18 mouse cellular contexts compared by ENCODE assay signal in the genomic region with DNA sequence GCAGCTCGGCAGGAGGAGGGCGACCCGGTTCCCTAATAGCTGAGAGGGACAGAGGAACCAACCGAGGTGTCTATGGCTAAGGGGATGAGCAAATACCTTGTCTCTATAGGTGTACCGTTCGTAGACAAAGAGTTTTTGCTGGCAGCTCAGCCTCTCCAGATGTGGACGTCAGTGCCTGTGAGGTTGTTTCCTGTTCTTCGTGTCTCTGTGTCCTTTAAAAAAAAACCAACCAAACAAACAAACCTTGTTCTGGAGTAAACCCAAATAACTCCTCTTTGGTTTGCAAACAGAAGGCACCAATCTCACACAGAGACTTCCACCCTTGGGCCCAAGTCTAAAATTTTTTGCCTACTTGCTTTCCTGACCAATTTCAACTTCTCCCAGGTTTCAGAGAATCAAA. TPM values are rescaled to one million over a fixed set of nuclear protein-coding genes. Genes with fewer than 3 reads are reported as not detected.
DNase-seq lines count a peak whose midpoint lies in the region; TF ChIP-seq lines count a peak whose summit lies in the region.
"Had no signal": no experiment of that assay in that cellular context is flagged by ENCODE, and none has a peak within 500 bp of the region (broad histone marks: within the 10 kb centered on the region; RNA-seq: fewer than 3 reads in every experiment).

No protein-coding gene starts in this region.

- no peak for TF ChIP-seq POLR2A in cerebellum, adult 2 months (IDR thresholded peaks at IDR 0.05; ENCODE audit: borderline replicate concordance, insufficient read depth, low read length)

- no peaks in the 10 kb centered on the region for H3K27me3 ChIP-seq in cerebellum, adult 2 months (ENCODE audit: control insufficient read depth, insufficient read depth, low read length)
- H3K27me3 ChIP-seq: forebrain, embryonic 12.5 days; hindbrain, embryonic 13.5 days; intestine, embryonic 15.5 days had no signal

- no peaks in the 10 kb centered on the region for H3K4me1 ChIP-seq in cerebellum, adult 2 months (ENCODE audit: control insufficient read depth, insufficient read depth, low read length)
- H3K4me1 ChIP-seq: forebrain, embryonic 12.5 days; hindbrain, embryonic 13.5 days; intestine, embryonic 15.5 days had no signal

- TF ChIP-seq CTCF in left cerebral cortex, adult 2 months (IDR thresholded peaks at IDR 0.05) = no peak
- no peak for TF ChIP-seq CTCF in cerebellum, adult 2 months (IDR thresholded peaks at IDR 0.05; ENCODE audit: borderline replicate concordance, insufficient read depth, low read depth, low read length)

- H3K27ac ChIP-seq in left cerebral cortex, adult 2 months = peak overlapping the region; percentile 47; the same call in 1 of the 2 replicates
- H3K27ac ChIP-seq in cerebellum, adult 2 months (ENCODE audit: insufficient read depth, low read length) = no peak overlapping the region
- H3K27ac ChIP-seq: forebrain, embryonic 12.5 days; hindbrain, embryonic 13.5 days; intestine, embryonic 15.5 days; stomach, postnatal 0 days had no signal

- H3K4me3 ChIP-seq in left cerebral cortex, adult 2 months = no peak overlapping the region
- no peak overlapping the region for H3K4me3 ChIP-seq in cerebellum, adult 2 months (replicated peaks; ENCODE audit: insufficient read depth, low read depth, low read length)
- H3K4me3 ChIP-seq: forebrain, embryonic 12.5 days; hindbrain, embryonic 13.5 days; intestine, embryonic 15.5 days had no signal

- 86% methylated on average over 8 of the region's 8 CpGs for WGBS in cerebellum, adult 2 months

- intact Hi-C loops in heart, postnatal 10 days (cut with DNase I) = loop anchor here (5.0 kb wide), 1 partner anchor 92 kb away; no protein-coding TSS in a partner anchor
- intact Hi-C loops in left cerebral cortex, adult 2 months (cut with DNase I) = no loop called here

- DNase-seq in heart, adult 9 months (ENCODE audit: low spot score in 2 of 2) = peak; percentile 40 to 42
- DNase-seq in heart, postnatal 10 days = no peak
- DNase-seq in left cerebral cortex, adult 2 months (ENCODE audit: extremely low spot score in 1 of 2, low spot score in 2 of 2) = no peak
- DNase-seq in left cerebral cortex, adult 11 months (ENCODE audit: low spot score) = no peak
- DNase-seq in T-cell, adult 2 months (ENCODE audit: low spot score) = peak; percentile 62
- DNase-seq in kidney, postnatal 25 days = peak; percentile 11 to 42
- DNase-seq in adrenal gland, postnatal 4 days (ENCODE audit: low spot score in 2 of 2) = no peak
- DNase-seq in cerebellum, adult 2 months = no peak
- DNase-seq: adrenal gland, postnatal 10 days; B cell, adult 2 months; cerebellum, adult 11-12 months; cerebellum, postnatal 36 days; left cerebral cortex, postnatal 4 days; retina, postnatal 1 day had no signal

RNA-seq across cellular contexts. Expression of a gene that starts 43.1 kb away (rescaled TPM):
- 100 to 1,000 TPM; 222 to 225 TPM for total RNA-seq in heart, postnatal 10 days (2021)
- 10 to 100 TPM; 93.6 to 97.0 TPM for total RNA-seq in left cerebral cortex, adult 2 months (2021)
- 100 to 1,000 TPM; 129 to 150 TPM for total RNA-seq in adrenal gland, postnatal 4 days (2021)
- polyA plus RNA-seq in cerebellum, adult 2 months (2012; rRNA removed) = 63.0 and 71.1 TPM in 2 replicates

Comparison
In these comparisons a context has a peak if more than half of its experiments do, and no peak if none do; other contexts are left out.
1. DNase-seq: peak in heart, adult 9 months (2 of 2), T-cell, adult 2 months (single experiment) and kidney, postnatal 25 days (2 of 2); none in heart, postnatal 10 days (0 of 2), left cerebral cortex, adult 2 months (0 of 2), left cerebral cortex, adult 11 months (single experiment), adrenal gland, postnatal 4 days (0 of 2) and cerebellum, adult 2 months (0 of 2).